In the genomic region with DNA sequence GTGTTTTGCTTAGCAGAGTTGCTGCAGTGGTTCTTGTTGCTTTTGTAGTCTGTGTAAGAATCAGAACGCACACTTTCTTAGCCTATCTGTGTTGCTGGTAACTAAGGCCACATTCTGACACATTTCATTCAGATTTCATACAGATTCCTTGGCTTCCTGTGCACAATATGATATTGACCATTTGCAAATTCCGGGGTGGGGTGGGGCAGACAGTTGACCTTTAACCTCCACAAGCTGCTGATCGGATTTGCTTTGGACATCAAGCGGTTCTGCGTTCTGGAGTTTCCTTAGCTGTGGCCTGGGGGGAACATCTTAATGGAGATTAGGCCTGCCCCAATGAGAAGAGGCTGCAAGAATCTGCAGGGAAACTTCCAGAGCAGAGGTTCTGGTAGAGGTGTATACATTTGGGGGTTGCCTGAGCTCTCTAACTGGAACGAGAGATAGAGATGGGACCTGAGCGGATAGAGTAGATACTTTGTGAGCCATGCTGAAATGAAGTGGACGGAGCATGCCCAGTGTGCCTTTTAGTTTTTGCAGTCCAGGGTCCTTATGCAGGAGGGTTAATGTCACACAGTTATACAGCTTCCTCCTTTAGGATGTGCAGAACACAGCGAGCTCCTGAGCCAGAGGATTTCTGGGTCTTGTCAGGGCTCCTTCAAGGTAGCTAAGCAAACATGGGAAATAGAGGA, we compare ENCODE assay signal across 30 mouse cellular contexts. TPM values are rescaled to one million over a fixed set of nuclear protein-coding genes. Genes with fewer than 3 reads are reported as not detected.
DNase-seq lines count a peak whose midpoint lies in the region; ATAC-seq and TF ChIP-seq lines count a peak whose summit lies in the region.
"Had no signal": no experiment of that assay in that cellular context is flagged by ENCODE, and none has a peak within 500 bp of the region (broad histone marks: within the 10 kb centered on the region; RNA-seq: fewer than 3 reads in every experiment).

No protein-coding gene starts in this region.

- H3K9me3 ChIP-seq in heart, embryonic 10.5 days = no peaks in the 10 kb centered on the region
- no peaks in the 10 kb centered on the region for H3K9me3 ChIP-seq in intestine, embryonic 15.5 days
- no peaks in the 10 kb centered on the region for H3K9me3 ChIP-seq in intestine, postnatal 0 days (ENCODE audit: control insufficient read depth)
- no peaks in the 10 kb centered on the region for H3K9me3 ChIP-seq in lung, embryonic 16.5 days (ENCODE audit: control insufficient read depth, low read length)
- no peaks in the 10 kb centered on the region for H3K9me3 ChIP-seq in stomach, postnatal 0 days (ENCODE audit: control insufficient read depth, low read length)
- H3K9me3 ChIP-seq: midbrain, embryonic 10.5 days; stomach, embryonic 15.5 days had no signal

- peak overlapping the region; percentile 42; the same call in 1 of the 2 replicates for H3K27ac ChIP-seq in heart, embryonic 10.5 days
- H3K27ac ChIP-seq in intestine, embryonic 15.5 days = no peak overlapping the region
- no peak overlapping the region for H3K27ac ChIP-seq in intestine, postnatal 0 days (ENCODE audit: low read depth, low read length)
- peak overlapping the region; percentile 91 for H3K27ac ChIP-seq in lung, embryonic 16.5 days (ENCODE audit: low read length)
- 0 out of 2 replicates have a peak overlapping the region, but pooled peaks have one; percentile 30 for H3K27ac ChIP-seq in stomach, postnatal 0 days (replicated peaks)
- H3K27ac ChIP-seq: hindbrain, embryonic 14.5 days; left cerebral cortex, adult 2 months; midbrain, embryonic 10.5 days; stomach, embryonic 15.5 days had no signal

- peak; percentile 69 for DNase-seq in heart, embryonic 10.5 days (ENCODE audit: low spot score)
- DNase-seq in heart, postnatal 10 days = no peak
- DNase-seq in lung, adult 18-20 months = no peak
- DNase-seq in stomach, postnatal 0 days (ENCODE audit: low spot score) = no peak
- no peak for DNase-seq in thymus, postnatal 25 days
- DNase-seq: adrenal gland, postnatal 36 days; cerebellum, adult 9-10 months; forebrain, postnatal 0 days; kidney, adult 9 months; layer of hippocampus, adult 9-11 months; left cerebral cortex, postnatal 4 days; thymus, adult 18-20 months; thymus, postnatal 4 days had no signal

- H3K36me3 ChIP-seq in heart, embryonic 10.5 days = no peaks in the 10 kb centered on the region
- H3K36me3 ChIP-seq in intestine, embryonic 15.5 days = no peaks in the 10 kb centered on the region
- no peaks in the 10 kb centered on the region for H3K36me3 ChIP-seq in intestine, postnatal 0 days (ENCODE audit: control insufficient read depth, insufficient read depth)
- H3K36me3 ChIP-seq in lung, embryonic 16.5 days (ENCODE audit: control insufficient read depth, insufficient read depth, low read length) = no peaks in the 10 kb centered on the region
- no peaks in the 10 kb centered on the region for H3K36me3 ChIP-seq in stomach, postnatal 0 days (ENCODE audit: control insufficient read depth, insufficient read depth, low read length)
- H3K36me3 ChIP-seq: midbrain, embryonic 10.5 days; stomach, embryonic 15.5 days had no signal

- no peak for TF ChIP-seq CTCF in intestine, postnatal 0 days (IDR thresholded peaks at IDR 0.05; ENCODE audit: low read depth)
- TF ChIP-seq CTCF in stomach, postnatal 0 days (IDR thresholded peaks at IDR 0.05; ENCODE audit: low read depth) = no peak

- no peak for TF ChIP-seq EP300 in stomach, postnatal 0 days (optimal IDR thresholded peaks at IDR 0.05)

- no peak overlapping the region for H3K4me3 ChIP-seq in heart, embryonic 10.5 days
- H3K4me3 ChIP-seq in intestine, embryonic 15.5 days (replicated peaks) = no peak overlapping the region
- no peak overlapping the region for H3K4me3 ChIP-seq in intestine, postnatal 0 days (ENCODE audit: low read depth, low read length)
- H3K4me3 ChIP-seq in lung, embryonic 16.5 days (ENCODE audit: low read length) = no peak overlapping the region
- no peak overlapping the region for H3K4me3 ChIP-seq in stomach, postnatal 0 days (ENCODE audit: low read depth, low read length)
- H3K4me3 ChIP-seq: left cerebral cortex, adult 2 months; midbrain, embryonic 10.5 days; stomach, embryonic 15.5 days had no signal

- intact Hi-C loops in heart, postnatal 10 days (cut with DNase I) = no loop called here

- H3K27me3 ChIP-seq in heart, embryonic 10.5 days (ENCODE audit: insufficient read depth, poor library complexity, severe bottlenecking) = no peaks in the 10 kb centered on the region
- H3K27me3 ChIP-seq in intestine, embryonic 15.5 days (replicated peaks) = no peaks in the 10 kb centered on the region
- H3K27me3 ChIP-seq in intestine, postnatal 0 days (replicated peaks; ENCODE audit: control insufficient read depth, insufficient read depth, low read length) = no peaks in the 10 kb centered on the region
- H3K27me3 ChIP-seq in lung, embryonic 16.5 days (ENCODE audit: control insufficient read depth, insufficient read depth, low read depth, low read length) = no peaks in the 10 kb centered on the region
- no peaks in the 10 kb centered on the region for H3K27me3 ChIP-seq in stomach, postnatal 0 days (ENCODE audit: control insufficient read depth, insufficient read depth, low read length)
- H3K27me3 ChIP-seq: stomach, embryonic 15.5 days had no signal

- 70% methylated on average over 9 of the region's 9 CpGs for WGBS in heart, embryonic 10.5 days
- WGBS in intestine, embryonic 15.5 days = 69% methylated on average over 9 of the region's 9 CpGs
- 63% methylated on average over 9 of the region's 9 CpGs for WGBS in intestine, postnatal 0 days
- WGBS in lung, embryonic 16.5 days = 71% methylated on average over 9 of the region's 9 CpGs
- WGBS in stomach, postnatal 0 days = 67% methylated on average over 9 of the region's 9 CpGs

- peaks cover 33% of the 10 kb centered on the region for H3K4me1 ChIP-seq in heart, embryonic 10.5 days
- H3K4me1 ChIP-seq in intestine, embryonic 15.5 days (replicated peaks) = peaks cover 24% of the 10 kb centered on the region
- 0 out of 2 replicates have a peak, but pooled peaks cover 3% of the 10 kb centered on the region for H3K4me1 ChIP-seq in intestine, postnatal 0 days (replicated peaks; ENCODE audit: control insufficient read depth, insufficient read depth, low read length)
- H3K4me1 ChIP-seq in lung, embryonic 16.5 days (replicated peaks; ENCODE audit: control insufficient read depth, insufficient read depth, low read length) = peaks cover 40% of the 10 kb centered on the region
- peaks cover 5% of the 10 kb centered on the region; the same call in 1 of the 2 replicates for H3K4me1 ChIP-seq in stomach, postnatal 0 days (replicated peaks; ENCODE audit: control insufficient read depth, insufficient read depth)

- no peak overlapping the region for H3K4me2 ChIP-seq in intestine, embryonic 15.5 days (replicated peaks)
- no peak overlapping the region for H3K4me2 ChIP-seq in intestine, postnatal 0 days (replicated peaks; ENCODE audit: low read depth)
- no peak overlapping the region for H3K4me2 ChIP-seq in lung, embryonic 16.5 days (ENCODE audit: low read depth, low read length)
- H3K4me2 ChIP-seq in stomach, postnatal 0 days (replicated peaks; ENCODE audit: low read depth) = no peak overlapping the region
- H3K4me2 ChIP-seq: hindbrain, embryonic 14.5 days; stomach, embryonic 15.5 days had no signal

- peak; percentile 28; the same call in 1 of the 2 replicates for ATAC-seq in intestine, embryonic 15.5 days
- ATAC-seq in intestine, postnatal 0 days = no peak
- ATAC-seq in lung, embryonic 16.5 days (ENCODE audit: low read depth) = 0 out of 2 replicates have a peak, but pooled peaks have one; percentile 1
- no peak for ATAC-seq in stomach, postnatal 0 days (ENCODE audit: low FRiP score, low TSS enrichment)
- ATAC-seq: CD4-positive, CD25-positive, alpha-beta regulatory T cell, adult 4 months; forebrain, postnatal 0 days; inflammation-experienced regulatory T-cells, adult 6 months; midbrain, embryonic 16.5 days had no signal

- H3K9ac ChIP-seq in intestine, embryonic 15.5 days = no peak overlapping the region
- no peak overlapping the region for H3K9ac ChIP-seq in intestine, postnatal 0 days (ENCODE audit: low read depth, low read length)
- no peak overlapping the region for H3K9ac ChIP-seq in lung, embryonic 16.5 days (ENCODE audit: low read length)
- no peak overlapping the region for H3K9ac ChIP-seq in stomach, postnatal 0 days (ENCODE audit: low read length)
- H3K9ac ChIP-seq: forebrain, postnatal 0 days; hindbrain, embryonic 14.5 days; stomach, embryonic 15.5 days had no signal

RNA-seq across cellular contexts. Expression of gene Cdrt4, which starts 44.2 kb away (rescaled TPM):
- 0.31 TPM in 1 of 2 replicates, not detected in the other for polyA plus RNA-seq in heart, embryonic 10.5 days (2016; fragmentation: Nextera tagmentation; extraction: Ambion mirVana)
- not detected for total RNA-seq in heart, postnatal 10 days (2021)
- not detected in 2 replicates for polyA plus RNA-seq in intestine, embryonic 15.5 days (2015; fragmentation: Nextera tagmentation; extraction: Ambion mirVana)
- polyA plus RNA-seq in intestine, postnatal 0 days (2015; fragmentation: Nextera tagmentation; extraction: Ambion mirVana) = not detected in 2 replicates
- polyA plus RNA-seq in lung, embryonic 16.5 days (2015; fragmentation: Nextera tagmentation; extraction: Ambion mirVana) = 0.21 and 0.52 TPM in 2 replicates
- polyA plus RNA-seq in stomach, postnatal 0 days (2015; fragmentation: Nextera tagmentation; extraction: Ambion mirVana) = 0.15 TPM in 1 of 2 replicates, not detected in the other
- total RNA-seq: adrenal gland, adult 18-20 months; adrenal gland, postnatal 36 days; common myeloid progenitor, adult 5-6 weeks; forebrain, postnatal 0 days; left cerebral cortex, adult 2 months; left cerebral cortex, postnatal 4 days; liver, adult 2 months had no signal
- polyA plus RNA-seq: CD4-positive, CD25-positive, alpha-beta regulatory T cell, adult 4 months; forebrain, embryonic 11.5 days; forebrain, postnatal 0 days; hindbrain, embryonic 14.5 days; inflammation-experienced regulatory T-cells, adult 6 months; large intestine, adult 2 months; liver, adult 2 months; liver, embryonic 16.5 days; midbrain, embryonic 10.5 days; midbrain, embryonic 16.5 days; neural tube, embryonic 14.5 days had no signal

Comparison
In these comparisons a context has a peak if more than half of its experiments do, and no peak if none do; other contexts are left out.
1. ATAC-seq: peak in intestine, embryonic 15.5 days (single experiment) and lung, embryonic 16.5 days (single experiment); none in intestine, postnatal 0 days (single experiment) and stomach, postnatal 0 days (single experiment).
2. H3K27ac ChIP-seq: peak in heart, embryonic 10.5 days (single experiment), lung, embryonic 16.5 days (single experiment) and stomach, postnatal 0 days (single experiment); none in intestine, embryonic 15.5 days (single experiment) and intestine, postnatal 0 days (single experiment).